Mouse (Mus musculus) intestine, postnatal 0 days (tissue): ENCODE data around the gene Srf. TPM values are rescaled to one million over a fixed set of nuclear protein-coding genes. Genes with fewer than 3 reads are reported as not detected.

ENCODE experiments used
- ATAC-seq: fragments of 200-750 bp; cut with Nextera tagmentation; 2 replicates; pipeline ENCODE4 v1.8.0; 2017; ENCODE audit warnings: mild to moderate bottlenecking, moderate TSS enrichment, moderate library complexity
- H3K27ac ChIP-seq: fragments of 300-500 bp; sonication (generic); 2 replicates; pipeline ENCODE4 v1.5.1; 2014; ENCODE audit warnings: mild to moderate bottlenecking, low read depth, low read length, moderate library complexity
- H3K27me3 ChIP-seq: fragments of 300-500 bp; sonication (generic); replicated peaks from 2 replicates; pipeline ENCODE4 v1.6.1; 2014; ENCODE audit warnings: low read length, mixed read lengths; ENCODE audit not compliant: control insufficient read depth, insufficient read depth
- H3K36me3 ChIP-seq: fragments of 300-500 bp; sonication (generic); 2 replicates; pipeline ENCODE4 v1.6.1; 2014; ENCODE audit warnings: mild to moderate bottlenecking, moderate library complexity; ENCODE audit not compliant: control insufficient read depth, insufficient read depth
- H3K4me1 ChIP-seq: fragments of 300-500 bp; sonication (generic); replicated peaks from 2 replicates; pipeline ENCODE4 v1.6.1; 2014; ENCODE audit warnings: antibody characterized with exemption, low read length, mixed read lengths; ENCODE audit not compliant: control insufficient read depth, insufficient read depth
- H3K4me2 ChIP-seq: fragments of 300-500 bp; sonication (generic); replicated peaks from 2 replicates; pipeline ENCODE4 v1.6.1; 2014; ENCODE audit warnings: low read depth, mild to moderate bottlenecking, moderate library complexity
- H3K4me3 ChIP-seq: fragments of 300-500 bp; sonication (generic); 2 replicates; pipeline ENCODE4 v1.5.1; 2014; ENCODE audit warnings: low read depth, low read length
- H3K9ac ChIP-seq: fragments of 300-500 bp; sonication (generic); 2 replicates; pipeline ENCODE4 v1.6.1; 2014; ENCODE audit warnings: mild to moderate bottlenecking, low read depth, low read length
- H3K9me3 ChIP-seq: fragments of 300-500 bp; sonication (generic); 2 replicates; pipeline ENCODE4 v1.6.1; 2016; ENCODE audit warnings: mixed run types; ENCODE audit not compliant: control insufficient read depth
- CTCF ChIP-seq: sonication (generic); IDR thresholded peaks from 2 replicates; pipeline ENCODE4 v1.5.1; 2016; ENCODE audit warnings: low read depth, mild to moderate bottlenecking, control low read depth, antibody characterized with exemption, moderate library complexity
- WGBS: fragments of 180-500 bp; shearing (Covaris S2); extraction: QIAGEN DNeasy Blood & Tissue Kit; methylation state at CpG from one replicate; pipeline ENCODE4 v1.1.7; 2014; 5-methylcytosine and 5-hydroxymethylcytosine counted together
- polyA plus RNA-seq: library from polyadenylated mRNA; unstranded; fragments of >200 nt; fragmentation: Nextera tagmentation; extraction: Ambion mirVana; gene quantifications from 2 replicates; pipeline ENCODE4 v1.2.1, GENCODE M21; 2015

Gene Srf
- polyA plus RNA-seq, 1 experiment from 2014 or later: 5.1 TPM

- Histone ChIP-seq H3K27ac (peak overlapping the region; percentile 21; the same call in 1 of the 2 replicates), H3K4me1 (no peaks in the 10 kb centered on the region; the same call in 1 of the 2 replicates), H3K4me2 (no peak overlapping the region), H3K9me3 (no peaks in the 10 kb centered on the region), H3K36me3 (peaks cover 25% of the 10 kb centered on the region), H3K9ac (no peak overlapping the region), H3K4me3 (no peak overlapping the region), H3K27me3 (no peaks in the 10 kb centered on the region)
- peak; percentile 47 for TF ChIP-seq CTCF
- WGBS: 87% methylated on average over 16 of the region's 16 CpGs
- ATAC-seq: no peak
Observed at GRCm38 (mm10) chr17:46589635-46590314, 33.8 kb upstream of the Srf start.

DNA sequence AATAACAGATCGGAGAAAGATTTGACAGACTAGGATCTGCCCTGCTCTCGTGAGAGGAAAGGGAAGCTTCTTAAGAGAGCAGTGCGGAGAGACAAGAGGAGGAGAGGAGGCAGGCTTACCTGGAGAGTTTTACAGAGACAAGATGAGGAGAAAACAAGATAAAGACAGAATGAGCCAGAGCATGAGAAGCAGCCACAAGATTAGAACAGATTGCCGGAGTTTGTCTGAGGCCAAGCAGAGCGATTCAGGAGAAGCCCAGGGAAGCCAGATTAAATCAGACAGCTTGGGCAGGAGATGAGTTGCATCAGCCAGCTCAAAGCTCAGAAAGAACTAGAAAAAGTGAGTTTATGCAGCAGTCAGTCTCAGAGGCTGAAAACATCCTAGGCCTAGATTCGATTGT, 32.9 kb upstream of the Srf start:
- TF ChIP-seq CTCF: no peak
- WGBS: 96% methylated on average over 6 of the region's 6 CpGs

DNA sequence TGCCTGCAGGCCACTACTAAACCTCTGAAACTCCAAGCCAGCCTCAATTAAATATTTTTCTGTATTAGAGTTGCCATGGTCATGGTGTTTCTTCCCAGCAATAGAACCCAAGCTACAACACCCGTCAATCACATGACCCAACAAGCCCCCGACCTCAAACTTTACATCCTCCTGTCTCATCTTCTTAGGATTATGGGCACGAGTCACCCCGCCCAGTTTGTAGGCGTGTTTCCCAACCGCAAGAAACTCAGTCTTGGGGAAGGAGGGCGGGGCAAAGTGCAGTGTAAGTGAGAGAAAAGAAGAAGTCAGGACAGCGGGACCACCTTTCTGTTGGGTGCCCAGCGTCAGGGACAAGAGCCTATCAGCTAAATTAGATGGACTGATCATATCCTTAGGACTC, 32.2 kb upstream of the Srf start:
- 67% methylated on average over 9 of the region's 9 CpGs for WGBS
- H3K9me3 ChIP-seq: no peaks in the 10 kb centered on the region
- no peak overlapping the region for H3K4me3 ChIP-seq
- H3K36me3 ChIP-seq: peaks cover 25% of the 10 kb centered on the region
- no peaks in the 10 kb centered on the region for H3K27me3 ChIP-seq
- H3K4me1 ChIP-seq: no peaks in the 10 kb centered on the region; the same call in 1 of the 2 replicates
- H3K9ac ChIP-seq: no peak overlapping the region
- no peak for TF ChIP-seq CTCF
- ATAC-seq: no peak
- H3K4me2 ChIP-seq: no peak overlapping the region
- no peak overlapping the region for H3K27ac ChIP-seq

More for the DNA sequence above, 32.9 kb upstream of the Srf start:
- Histone ChIP-seq H3K27ac (no peak overlapping the region), H3K4me1 (no peaks in the 10 kb centered on the region; the same call in 1 of the 2 replicates), H3K36me3 (peaks cover 25% of the 10 kb centered on the region), H3K4me2 (no peak overlapping the region), H3K9me3 (no peaks in the 10 kb centered on the region), H3K9ac (no peak overlapping the region), H3K4me3 (no peak overlapping the region), H3K27me3 (no peaks in the 10 kb centered on the region)
- no peak for ATAC-seq

- TF ChIP-seq CTCF: no peak
- no peaks in the 10 kb centered on the region for H3K4me1 ChIP-seq
- no peaks in the 10 kb centered on the region for H3K27me3 ChIP-seq
- H3K4me3 ChIP-seq: no peak overlapping the region
- ATAC-seq: no peak
- WGBS: 95% methylated on average over 8 of the region's 8 CpGs
- peaks cover 31% of the 10 kb centered on the region for H3K36me3 ChIP-seq
- no peak overlapping the region for H3K27ac ChIP-seq
- no peak overlapping the region for H3K9ac ChIP-seq
- H3K9me3 ChIP-seq: no peaks in the 10 kb centered on the region
- H3K4me2 ChIP-seq: no peak overlapping the region
Observed at GRCm38 (mm10) chr17:46586327-46586726, 30.4 kb upstream of the Srf start.

- H3K9me3 ChIP-seq: no peaks in the 10 kb centered on the region
- no peak overlapping the region for H3K27ac ChIP-seq
- H3K36me3 ChIP-seq: peaks cover 26% of the 10 kb centered on the region; the same call in 1 of the 2 replicates
- ATAC-seq: no peak
- no peak overlapping the region for H3K9ac ChIP-seq
- no peak overlapping the region for H3K4me3 ChIP-seq
- H3K4me1 ChIP-seq: no peaks in the 10 kb centered on the region
- WGBS: 78% methylated on average over 5 of the region's 5 CpGs
- peak; percentile 55 for TF ChIP-seq CTCF
- no peak overlapping the region for H3K4me2 ChIP-seq
- H3K27me3 ChIP-seq: no peaks in the 10 kb centered on the region
Observed at GRCm38 (mm10) chr17:46578650-46579049, 22.7 kb upstream of the Srf start.

DNA sequence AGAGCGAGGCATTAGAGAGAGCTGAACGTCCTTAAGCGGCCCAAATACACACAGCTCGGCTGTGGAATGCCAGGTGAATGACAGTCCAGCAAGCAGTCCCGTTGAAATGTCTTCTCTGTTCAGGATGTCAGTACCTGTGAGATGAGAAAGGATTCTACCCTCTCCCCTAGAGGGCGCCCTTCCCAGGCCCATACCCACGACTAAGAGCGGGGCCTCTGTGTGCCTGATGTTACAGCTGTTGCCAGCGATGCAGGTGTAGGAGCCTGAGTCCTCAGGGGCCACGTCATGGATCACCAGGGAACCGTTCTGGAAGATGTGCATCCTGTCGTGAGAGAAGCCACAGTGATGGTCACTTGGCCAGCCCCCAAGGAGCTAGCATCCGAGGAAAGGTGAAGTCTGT, 20.1 kb upstream of the Srf start:
- H3K9me3 ChIP-seq: no peaks in the 10 kb centered on the region
- no peaks in the 10 kb centered on the region for H3K27me3 ChIP-seq
- ATAC-seq: no peak
- H3K27ac ChIP-seq: no peak overlapping the region
- no peaks in the 10 kb centered on the region for H3K4me1 ChIP-seq
- H3K36me3 ChIP-seq: peaks cover 25% of the 10 kb centered on the region; the same call in 1 of the 2 replicates
- TF ChIP-seq CTCF: peak; percentile 74
- WGBS: 83% methylated on average over 13 of the region's 13 CpGs
- H3K9ac ChIP-seq: no peak overlapping the region
- H3K4me2 ChIP-seq: no peak overlapping the region
- no peak overlapping the region for H3K4me3 ChIP-seq
